ENCODE assay signal across 9 mouse cellular contexts in the genomic region with DNA sequence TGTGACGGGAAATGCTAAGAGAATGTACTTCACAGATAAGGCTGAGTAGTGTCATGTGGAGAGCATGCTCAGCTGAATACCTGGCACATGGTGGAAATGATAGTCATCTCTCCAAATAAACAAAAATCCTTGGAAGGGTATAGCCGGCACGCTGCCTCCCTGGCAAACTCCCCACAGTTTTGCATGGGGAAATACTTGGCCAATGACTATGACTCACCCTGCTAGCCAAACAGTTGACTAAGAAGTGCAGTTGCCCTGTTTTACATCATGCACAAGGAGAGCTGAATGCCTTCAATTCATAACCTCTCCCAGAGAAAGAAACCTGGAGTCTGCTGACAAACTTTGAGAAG.
A peak's percentile ranks its signal among the peaks of the same experiment; 100 is the strongest.
DNase-seq lines count a peak whose midpoint lies in the region; ATAC-seq and TF ChIP-seq lines count a peak whose summit lies in the region.
"Had no signal": no experiment of that assay in that cellular context is flagged by ENCODE, and none has a peak within 500 bp of the region (broad histone marks: within the 10 kb centered on the region; RNA-seq: fewer than 3 reads in every experiment).

No protein-coding gene starts in this region.

- WGBS in hindbrain, embryonic 16.5 days = 54% methylated on average over 3 of the region's 3 CpGs
- 67% methylated on average over 3 of the region's 3 CpGs for WGBS in hindbrain, embryonic 12.5 days
- 57% methylated on average over 3 of the region's 3 CpGs for WGBS in intestine, embryonic 15.5 days

- H3K27me3 ChIP-seq in hindbrain, embryonic 16.5 days (replicated peaks; ENCODE audit: control insufficient read depth, insufficient read depth, low read length) = no peaks in the 10 kb centered on the region
- H3K27me3 ChIP-seq in hindbrain, embryonic 12.5 days = no peaks in the 10 kb centered on the region
- H3K27me3 ChIP-seq in intestine, embryonic 15.5 days (replicated peaks) = no peaks in the 10 kb centered on the region

- no peak for TF ChIP-seq CTCF in embryonic fibroblast, embryonic 13.5 days (IDR thresholded peaks at IDR 0.05; ENCODE audit: borderline replicate concordance, insufficient read depth, low read length)

- no peak overlapping the region for H3K27ac ChIP-seq in hindbrain, embryonic 16.5 days (ENCODE audit: low read depth, low read length)
- no peak overlapping the region for H3K27ac ChIP-seq in hindbrain, embryonic 12.5 days
- peak overlapping the region; percentile 98 for H3K27ac ChIP-seq in embryonic fibroblast, embryonic 13.5 days (ENCODE audit: insufficient read depth, low read length)
- H3K27ac ChIP-seq in intestine, embryonic 15.5 days = no peak overlapping the region

- ATAC-seq in hindbrain, embryonic 16.5 days = peak; percentile 52; the same call in 1 of the 2 replicates
- ATAC-seq in hindbrain, embryonic 12.5 days (ENCODE audit: low FRiP score) = no peak
- ATAC-seq in erythroid progenitor cell, adult 5-6 weeks (replicated peaks; ENCODE audit: low FRiP score, poor library complexity, severe bottlenecking) = no peak
- no peak for ATAC-seq in intestine, embryonic 15.5 days
- ATAC-seq: intestine, postnatal 0 days had no signal

- no peak overlapping the region for H3K4me3 ChIP-seq in hindbrain, embryonic 16.5 days (ENCODE audit: low read length)
- no peak overlapping the region for H3K4me3 ChIP-seq in hindbrain, embryonic 12.5 days
- no peak overlapping the region for H3K4me3 ChIP-seq in embryonic fibroblast, embryonic 13.5 days (ENCODE audit: insufficient read depth, low read length)
- no peak overlapping the region for H3K4me3 ChIP-seq in intestine, embryonic 15.5 days (replicated peaks)

- H3K9ac ChIP-seq in hindbrain, embryonic 16.5 days (ENCODE audit: low read depth, low read length) = no peak overlapping the region
- H3K9ac ChIP-seq in hindbrain, embryonic 12.5 days = no peak overlapping the region
- no peak overlapping the region for H3K9ac ChIP-seq in intestine, embryonic 15.5 days

- no peaks in the 10 kb centered on the region for H3K9me3 ChIP-seq in hindbrain, embryonic 16.5 days (ENCODE audit: control insufficient read depth, low read length)
- no peaks in the 10 kb centered on the region for H3K9me3 ChIP-seq in hindbrain, embryonic 12.5 days (replicated peaks)
- no peaks in the 10 kb centered on the region for H3K9me3 ChIP-seq in intestine, embryonic 15.5 days

- TF ChIP-seq POLR2A in embryonic fibroblast, embryonic 13.5 days (IDR thresholded peaks at IDR 0.05; ENCODE audit: low read depth, low read length) = no peak

- no peaks in the 10 kb centered on the region for H3K36me3 ChIP-seq in hindbrain, embryonic 16.5 days (ENCODE audit: control insufficient read depth, insufficient read depth, low read length)
- no peaks in the 10 kb centered on the region for H3K36me3 ChIP-seq in hindbrain, embryonic 12.5 days
- no peaks in the 10 kb centered on the region for H3K36me3 ChIP-seq in intestine, embryonic 15.5 days

- DNase-seq in adipocyte (ENCODE audit: low spot score) = peak; percentile 88
- peak; percentile 3 for DNase-seq in lung, postnatal 25 days (ENCODE audit: low spot score)
- no peak for DNase-seq in ovary, postnatal 14 days (ENCODE audit: low spot score)

- no peak overlapping the region for H3K4me2 ChIP-seq in hindbrain, embryonic 16.5 days (ENCODE audit: low read length)
- H3K4me2 ChIP-seq in hindbrain, embryonic 12.5 days (replicated peaks) = no peak overlapping the region
- H3K4me2 ChIP-seq in intestine, embryonic 15.5 days (replicated peaks) = no peak overlapping the region

- no peaks in the 10 kb centered on the region for H3K4me1 ChIP-seq in hindbrain, embryonic 16.5 days (ENCODE audit: control insufficient read depth, insufficient read depth, low read depth, low read length)
- no peaks in the 10 kb centered on the region for H3K4me1 ChIP-seq in hindbrain, embryonic 12.5 days
- no peaks in the 10 kb centered on the region; the same call in 1 of the 2 replicates for H3K4me1 ChIP-seq in embryonic fibroblast, embryonic 13.5 days (ENCODE audit: control insufficient read depth, insufficient read depth, low read length)
- no peaks in the 10 kb centered on the region for H3K4me1 ChIP-seq in intestine, embryonic 15.5 days (replicated peaks)
